Mouse (Mus musculus) lung, postnatal 0 days (tissue): ENCODE measurements around the gene Sergef. TPM values are rescaled to one million over a fixed set of nuclear protein-coding genes. Genes with fewer than 3 reads are reported as not detected.
A peak's percentile ranks its signal among the peaks of the same experiment; 100 is the strongest.

ENCODE experiments used
- ATAC-seq: fragments of 200-750 bp; cut with Nextera tagmentation; 2 replicates; pipeline ENCODE4 v1.8.0; 2017; ENCODE audit warnings: moderate library complexity
- DNase-seq: peaks from one replicate; pipeline ENCODE4 v3.0.0-alpha.2; 2016; ENCODE audit warnings: low spot score
- H3K27ac ChIP-seq: fragments of 300-500 bp; sonication (generic); 2 replicates; pipeline ENCODE4 v1.5.1; 2014; ENCODE audit warnings: antibody characterized with exemption, mild to moderate bottlenecking, low read length, mixed read lengths
- H3K27me3 ChIP-seq: fragments of 300-500 bp; sonication (generic); replicated peaks from 2 replicates; pipeline ENCODE4 v1.6.1; 2014; ENCODE audit warnings: low read length, mixed read lengths; ENCODE audit not compliant: insufficient read depth
- H3K36me3 ChIP-seq: fragments of 300-500 bp; sonication (generic); 2 replicates; pipeline ENCODE4 v1.6.1; 2014; ENCODE audit warnings: low read length, mixed read lengths; ENCODE audit not compliant: insufficient read depth
- H3K4me1 ChIP-seq: fragments of 300-500 bp; sonication (generic); 2 replicates; pipeline ENCODE4 v1.6.1; 2014; ENCODE audit warnings: antibody characterized with exemption, low read depth, low read length, mixed read lengths; ENCODE audit not compliant: insufficient read depth
- H3K4me2 ChIP-seq: fragments of 300-500 bp; sonication (generic); replicated peaks from 2 replicates; pipeline ENCODE4 v1.6.1; 2014; ENCODE audit warnings: low read depth, mild to moderate bottlenecking, low read length, moderate library complexity, mixed read lengths
- H3K4me3 ChIP-seq: fragments of 300-500 bp; sonication (generic); 2 replicates; pipeline ENCODE4 v1.5.1; 2014; ENCODE audit warnings: low read depth, low read length
- H3K9ac ChIP-seq: fragments of 300-500 bp; sonication (generic); replicated peaks from 2 replicates; pipeline ENCODE4 v1.6.1; 2014; ENCODE audit warnings: low read depth, mild to moderate bottlenecking
- H3K9me3 ChIP-seq: fragments of 300-500 bp; sonication (generic); 2 replicates; pipeline ENCODE4 v1.6.1; 2016; ENCODE audit warnings: low read length, mixed read lengths
- CTCF ChIP-seq: IDR thresholded peaks from 2 replicates; pipeline ENCODE4 v1.5.1; 2016; ENCODE audit warnings: antibody characterized with exemption, mild to moderate bottlenecking
- EP300 ChIP-seq: IDR thresholded peaks from 2 replicates; pipeline ENCODE4 v1.6.1; 2016; ENCODE audit warnings: antibody characterized with exemption, mild to moderate bottlenecking, control low read depth
- WGBS: fragments of 180-500 bp; shearing (Covaris S2); extraction: QIAGEN DNeasy Blood & Tissue Kit; methylation state at CpG from one replicate; pipeline ENCODE4 v1.1.7; 2014; 5-methylcytosine and 5-hydroxymethylcytosine counted together
- polyA plus RNA-seq: library from polyadenylated mRNA; unstranded; fragments of >200 nt; fragmentation: Nextera tagmentation; extraction: Ambion mirVana; gene quantifications from 2 replicates; pipeline ENCODE4 v1.2.1, GENCODE M21; 2015

Sergef gene
- polyA plus RNA-seq, 1 experiment from 2014 or later = 7.2 TPM

DNA sequence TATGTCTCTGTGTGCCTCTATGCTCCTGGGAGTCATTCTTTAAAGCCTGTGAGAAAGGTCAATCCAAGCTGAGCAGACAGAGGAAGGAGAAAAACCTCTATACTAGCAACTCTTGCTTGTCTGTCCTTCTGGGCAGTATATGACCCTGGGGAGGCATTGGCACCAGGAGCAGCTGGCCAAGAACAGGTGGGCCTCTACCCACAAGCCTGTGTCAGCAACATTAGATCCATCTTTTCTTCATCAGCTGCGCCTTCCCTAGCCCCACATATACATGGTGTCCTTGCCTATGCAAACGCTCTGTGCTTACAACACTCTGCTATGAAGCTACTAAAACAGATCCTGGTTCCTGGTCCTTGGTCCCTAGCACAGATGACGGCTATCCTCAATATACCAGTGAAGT, 97.5 kb downstream of the Sergef start:
- TF ChIP-seq CTCF = no peak
- no peak for TF ChIP-seq EP300

DNA sequence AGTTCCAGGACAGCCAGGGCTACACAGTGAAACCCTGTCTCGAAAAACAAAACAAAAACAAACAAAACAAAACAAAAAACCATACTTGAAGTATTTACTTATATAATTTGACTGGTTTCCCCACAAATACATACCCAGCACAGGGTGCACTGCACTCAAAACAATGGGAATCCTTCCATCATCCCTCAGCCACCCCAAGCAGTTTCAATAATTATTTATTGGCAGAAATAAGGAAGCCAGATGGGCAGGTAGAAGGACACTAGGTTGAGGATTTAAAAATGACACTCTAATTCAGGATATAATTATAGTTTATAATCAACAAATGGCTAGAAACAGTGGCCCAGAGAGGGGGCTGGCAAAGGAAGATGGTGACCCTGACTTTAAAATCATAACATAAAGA, 99.0 kb downstream of the Sergef start:
- no peak for TF ChIP-seq CTCF
- no peak for TF ChIP-seq EP300
- DNase-seq = no peak
- ATAC-seq = no peak
- Histone ChIP-seq H3K36me3 (no peaks in the 10 kb centered on the region), H3K27ac (no peak overlapping the region), H3K9ac (no peak overlapping the region), H3K4me2 (no peak overlapping the region), H3K4me1 (no peaks in the 10 kb centered on the region), H3K9me3 (no peaks in the 10 kb centered on the region), H3K27me3 (no peaks in the 10 kb centered on the region), H3K4me3 (no peak overlapping the region)
- WGBS = 33% methylated on average over 1 of the region's 1 CpGs

More for the DNA sequence above, 97.5 kb downstream of the Sergef start:
- WGBS = 89% methylated on average over 3 of the region's 3 CpGs
- no peaks in the 10 kb centered on the region for H3K36me3 ChIP-seq
- no peaks in the 10 kb centered on the region; the same call in 1 of the 2 replicates for H3K4me1 ChIP-seq
- no peak overlapping the region for H3K27ac ChIP-seq
- H3K27me3 ChIP-seq = no peaks in the 10 kb centered on the region
- no peak overlapping the region for H3K4me3 ChIP-seq
- H3K9ac ChIP-seq = no peak overlapping the region
- DNase-seq = no peak
- no peak overlapping the region for H3K4me2 ChIP-seq
- H3K9me3 ChIP-seq = no peaks in the 10 kb centered on the region
- no peak for ATAC-seq

DNA sequence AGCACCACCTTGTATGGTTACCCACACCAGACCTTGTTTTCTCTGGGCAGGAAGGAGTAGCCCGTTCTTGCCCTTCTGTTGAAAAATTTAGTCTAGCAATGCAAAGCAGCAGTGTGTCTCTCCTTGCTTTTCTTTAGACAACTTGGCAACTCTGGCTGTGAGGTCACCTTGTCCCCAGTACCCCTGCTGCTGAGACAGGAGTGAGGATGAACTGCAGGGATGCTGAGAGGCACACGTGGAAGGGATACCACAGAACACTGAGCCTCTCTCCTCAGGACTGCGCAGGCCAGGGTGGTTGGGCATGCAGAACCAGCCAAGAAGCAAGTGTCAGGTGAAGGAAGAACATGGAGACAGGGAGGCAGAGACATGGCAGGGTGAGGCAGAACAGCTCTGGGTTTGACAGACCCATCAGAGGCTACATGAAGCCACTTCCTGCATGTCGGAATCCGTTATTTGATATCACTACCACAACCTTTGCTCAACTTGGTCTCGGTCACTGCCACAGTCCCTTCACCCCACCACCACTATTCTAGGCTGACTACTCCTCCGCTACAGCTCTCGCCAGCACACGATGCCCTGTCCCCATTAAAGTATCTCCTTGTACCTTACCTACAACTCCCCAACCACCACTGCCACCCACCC, 103.0 kb downstream of the Sergef start:
- H3K36me3 ChIP-seq = no peaks in the 10 kb centered on the region
- DNase-seq (no peak), ATAC-seq (no peak)
- no peaks in the 10 kb centered on the region for H3K4me1 ChIP-seq
- H3K27me3 ChIP-seq = no peaks in the 10 kb centered on the region
- H3K4me3 ChIP-seq = no peak overlapping the region
- WGBS = 88% methylated on average over 9 of the region's 9 CpGs
- H3K9me3 ChIP-seq = no peaks in the 10 kb centered on the region
- TF ChIP-seq CTCF (no peak), EP300 (no peak)
- H3K9ac ChIP-seq = no peak overlapping the region
- H3K4me2 ChIP-seq = no peak overlapping the region
- H3K27ac ChIP-seq = no peak overlapping the region

DNA sequence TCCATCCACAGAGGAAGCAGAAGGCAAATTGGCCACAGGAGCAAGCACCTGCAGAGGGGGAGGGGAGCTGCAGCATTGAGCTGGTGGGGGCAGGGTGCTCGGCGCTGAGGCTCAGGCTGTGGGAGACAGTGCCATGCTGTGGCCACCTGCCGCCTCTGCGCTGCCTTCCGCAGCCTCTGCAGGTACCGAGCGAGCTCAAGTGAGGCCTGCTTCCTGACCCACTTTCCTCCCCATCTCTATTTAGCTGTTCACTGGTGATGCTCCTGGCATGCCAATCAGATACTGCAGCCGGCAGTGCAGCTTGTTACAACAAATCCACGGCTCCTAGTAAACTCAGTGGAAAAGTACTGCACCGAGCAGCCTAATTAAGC, 104.2 kb downstream of the Sergef start:
- H3K4me1 ChIP-seq = no peaks in the 10 kb centered on the region
- no peak overlapping the region for H3K4me2 ChIP-seq
- DNase-seq = peak; percentile 33
- no peak overlapping the region for H3K4me3 ChIP-seq
- no peak for TF ChIP-seq EP300
- TF ChIP-seq CTCF = peak; percentile 61
- H3K9me3 ChIP-seq = no peaks in the 10 kb centered on the region
- no peaks in the 10 kb centered on the region for H3K27me3 ChIP-seq
- H3K36me3 ChIP-seq = no peaks in the 10 kb centered on the region
- H3K27ac ChIP-seq = no peak overlapping the region
- ATAC-seq = peak; percentile 46; the same call in 1 of the 2 replicates
- 34% methylated on average over 10 of the region's 10 CpGs for WGBS
- no peak overlapping the region for H3K9ac ChIP-seq

DNA sequence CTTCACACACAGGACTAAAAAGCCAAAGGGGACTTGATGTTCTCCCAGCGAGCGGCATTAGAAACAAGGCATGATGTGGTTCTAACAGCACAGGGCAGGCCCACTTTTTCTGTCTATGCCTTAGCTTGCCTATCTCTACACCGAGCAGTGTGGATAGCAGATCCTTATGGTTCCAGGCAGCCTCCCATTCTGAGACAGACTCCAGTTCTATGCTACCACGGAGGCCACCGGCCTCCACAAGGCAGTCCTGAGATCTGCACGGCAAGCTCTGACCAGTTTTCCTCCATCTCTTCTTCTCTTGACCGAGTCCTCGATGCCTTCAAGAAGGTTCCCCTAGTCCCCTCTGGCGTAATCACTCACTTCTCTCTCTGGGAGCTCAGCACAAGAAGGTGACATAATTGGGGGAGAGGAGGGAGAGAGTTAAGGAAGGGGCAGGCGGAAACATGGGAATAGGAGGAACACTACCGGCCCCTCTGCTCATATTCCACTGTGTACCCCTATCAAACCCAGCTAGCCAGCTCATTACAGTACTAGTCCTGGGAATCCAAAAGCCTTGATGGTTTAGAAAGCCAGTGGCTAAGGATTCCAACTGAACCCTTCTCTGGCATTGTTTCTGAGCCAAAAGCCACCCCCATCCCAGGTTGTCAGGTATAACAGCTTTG, 104.7 kb downstream of the Sergef start:
- Histone ChIP-seq H3K4me1 (no peaks in the 10 kb centered on the region), H3K9me3 (no peaks in the 10 kb centered on the region), H3K27me3 (no peaks in the 10 kb centered on the region), H3K4me2 (no peak overlapping the region), H3K36me3 (no peaks in the 10 kb centered on the region), H3K9ac (no peak overlapping the region), H3K27ac (no peak overlapping the region), H3K4me3 (no peak overlapping the region)
- ATAC-seq = no peak
- DNase-seq = no peak
- TF ChIP-seq CTCF = no peak
- no peak for TF ChIP-seq EP300
- WGBS = 80% methylated on average over 11 of the region's 11 CpGs

DNA sequence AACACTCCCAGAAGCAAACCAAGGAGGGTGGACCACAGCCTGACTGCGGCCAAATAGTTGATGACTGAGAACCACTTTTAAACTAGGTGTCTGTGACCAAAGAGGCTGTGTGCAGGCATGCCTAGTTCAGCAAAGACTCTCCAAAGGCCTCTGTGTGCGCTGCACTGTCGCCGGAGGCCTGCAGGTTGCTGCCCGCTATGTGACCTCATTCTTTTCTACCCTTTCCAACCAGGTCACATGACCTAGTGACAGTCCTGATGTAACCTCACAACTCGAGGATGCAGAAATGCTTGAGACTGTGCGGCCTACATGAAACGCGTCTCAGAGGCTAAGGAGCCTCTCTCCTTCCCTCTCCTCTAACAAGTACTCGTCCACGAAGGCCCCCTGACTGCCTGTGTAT, 106.1 kb downstream of the Sergef start:
- no peaks in the 10 kb centered on the region for H3K27me3 ChIP-seq
- WGBS = 77% methylated on average over 11 of the region's 11 CpGs
- ATAC-seq (no peak), DNase-seq (no peak)
- H3K27ac ChIP-seq = no peak overlapping the region
- H3K9ac ChIP-seq = no peak overlapping the region
- no peaks in the 10 kb centered on the region for H3K4me1 ChIP-seq
- H3K36me3 ChIP-seq = no peaks in the 10 kb centered on the region
- H3K4me3 ChIP-seq = no peak overlapping the region
- H3K9me3 ChIP-seq = no peaks in the 10 kb centered on the region
- H3K4me2 ChIP-seq = no peak overlapping the region
- TF ChIP-seq CTCF (no peak), EP300 (no peak)
